Mouse (Mus musculus): Measurements from ENCODE around the gene Akip1. TPM values are rescaled to one million over a fixed set of nuclear protein-coding genes. Genes with fewer than 3 reads are reported as not detected.

The Akip1 gene
- polyA plus RNA-seq, 1 experiment from 2014 or later, result 22.2 TPM

DNA sequence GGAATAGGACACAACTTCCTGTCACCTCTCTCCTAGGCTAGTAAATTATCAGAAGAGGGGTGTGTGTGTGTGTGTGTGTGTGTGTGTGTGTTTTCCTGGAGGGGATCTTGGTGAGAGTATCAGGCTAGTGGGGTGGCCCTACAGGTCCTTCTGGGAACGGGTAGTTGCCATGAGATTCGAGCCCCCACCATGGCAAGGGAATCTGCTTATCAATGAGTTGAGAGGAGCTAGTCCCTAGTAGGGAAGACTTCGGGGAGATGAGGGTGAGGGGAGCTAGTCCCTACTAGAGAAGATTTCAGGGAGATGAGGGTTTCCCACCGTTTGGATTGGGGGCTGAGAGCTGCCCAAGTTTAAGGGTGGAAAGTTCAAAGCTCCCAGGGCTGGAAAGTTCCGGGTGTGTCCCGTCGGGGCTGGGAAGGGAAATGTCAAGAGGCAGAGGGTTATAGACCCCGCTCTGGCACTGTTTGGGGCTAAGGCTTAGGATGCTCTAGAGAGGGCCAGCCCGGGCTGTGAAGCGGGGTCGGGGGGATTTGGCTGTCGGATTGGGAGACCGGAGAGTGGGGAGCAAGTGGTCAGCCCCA, 48.0 kb downstream of the Akip1 start:
- Histone ChIP-seq H3K4me3 (ENCODE audit: low read depth, low read length) (peak overlapping the region; percentile 76), H3K4me2 (replicated peaks; ENCODE audit: low read depth, low read length) (peak overlapping the region; percentile 71), H3K27me3 (ENCODE audit: control insufficient read depth, insufficient read depth, low read length) (no peaks in the 10 kb centered on the region), H3K9ac (ENCODE audit: low read depth, low read length) (peak overlapping the region; percentile 95), H3K36me3 (ENCODE audit: control insufficient read depth, insufficient read depth, low read length) (no peaks in the 10 kb centered on the region), H3K9me3 (ENCODE audit: control insufficient read depth, low read length) (no peaks in the 10 kb centered on the region), H3K27ac (ENCODE audit: low read depth, low read length) (peak overlapping the region; percentile 56), H3K4me1 (replicated peaks; ENCODE audit: control insufficient read depth, insufficient read depth, low read length) (no peaks in the 10 kb centered on the region)
- peak; percentile 4 for ATAC-seq (ENCODE audit: low FRiP score)
- WGBS, result 2% methylated on average over 13 of the region's 13 CpGs
- DNase-seq (ENCODE audit: low spot score), result no peak

- Histone ChIP-seq H3K27ac (ENCODE audit: low read depth, low read length) (peak within 1 kb of the TSS; percentile 56), H3K4me2 (replicated peaks; ENCODE audit: low read depth, low read length) (peak within 1 kb of the TSS; percentile 71), H3K27me3 (ENCODE audit: control insufficient read depth, insufficient read depth, low read length) (no peaks in the 10 kb centered on the region), H3K4me1 (replicated peaks; ENCODE audit: control insufficient read depth, insufficient read depth, low read length) (no peaks in the 10 kb centered on the region), H3K9ac (ENCODE audit: low read depth, low read length) (peak within 1 kb of the TSS; percentile 95), H3K4me3 (ENCODE audit: low read depth, low read length) (peak within 1 kb of the TSS; percentile 76), H3K36me3 (ENCODE audit: control insufficient read depth, insufficient read depth, low read length) (no peaks in the 10 kb centered on the region), H3K9me3 (ENCODE audit: control insufficient read depth, low read length) (no peaks in the 10 kb centered on the region)
- under 1% methylated on average over 61 of the region's 74 CpGs for WGBS
- DNase-seq (ENCODE audit: low spot score), result peak; percentile 87
- ATAC-seq (ENCODE audit: low FRiP score), result peak; percentile 92
Measured at GRCm38 (mm10) chr7:109752008-109752925, 48.8 kb downstream of the Akip1 start, which contains the start of gene Tmem9b. Gene Tmem9b, minus strand, starts transcription at chr7:109752875.

GRCm38 (mm10) chr7:109754034-109754433, 50.5 kb downstream of the Akip1 start:
- Histone ChIP-seq H3K9ac (ENCODE audit: low read depth, low read length) (no peak overlapping the region), H3K27ac (ENCODE audit: low read depth, low read length) (no peak overlapping the region), H3K4me1 (replicated peaks; ENCODE audit: control insufficient read depth, insufficient read depth, low read length) (no peaks in the 10 kb centered on the region), H3K36me3 (ENCODE audit: control insufficient read depth, insufficient read depth, low read length) (no peaks in the 10 kb centered on the region), H3K9me3 (ENCODE audit: control insufficient read depth, low read length) (no peaks in the 10 kb centered on the region), H3K27me3 (ENCODE audit: control insufficient read depth, insufficient read depth, low read length) (no peaks in the 10 kb centered on the region), H3K4me3 (ENCODE audit: low read depth, low read length) (no peak overlapping the region), H3K4me2 (replicated peaks; ENCODE audit: low read depth, low read length) (no peak overlapping the region)
- ATAC-seq (ENCODE audit: low FRiP score) (no peak), DNase-seq (ENCODE audit: low spot score) (no peak)
- WGBS, result 89% methylated on average over 8 of the region's 8 CpGs

GRCm38 (mm10) chr7:109756291-109756690, 52.8 kb downstream of the Akip1 start:
- H3K36me3 ChIP-seq (ENCODE audit: control insufficient read depth, insufficient read depth, low read length), result no peaks in the 10 kb centered on the region
- H3K27me3 ChIP-seq (ENCODE audit: control insufficient read depth, insufficient read depth, low read length), result no peaks in the 10 kb centered on the region
- ATAC-seq (ENCODE audit: low FRiP score), result no peak
- H3K4me2 ChIP-seq (replicated peaks; ENCODE audit: low read depth, low read length), result no peak overlapping the region
- no peaks in the 10 kb centered on the region for H3K4me1 ChIP-seq (replicated peaks; ENCODE audit: control insufficient read depth, insufficient read depth, low read length)
- H3K9me3 ChIP-seq (ENCODE audit: control insufficient read depth, low read length), result no peaks in the 10 kb centered on the region
- no peak overlapping the region for H3K4me3 ChIP-seq (ENCODE audit: low read depth, low read length)
- no peak overlapping the region for H3K9ac ChIP-seq (ENCODE audit: low read depth, low read length)
- H3K27ac ChIP-seq (ENCODE audit: low read depth, low read length), result no peak overlapping the region
- 98% methylated on average over 3 of the region's 3 CpGs for WGBS
- DNase-seq (ENCODE audit: low spot score), result no peak

Other genes with a start within 250 kb of the Akip1 start
- 0.08 and 0.14 TPM in 2 replicates for gene Trim66, start 195.6 kb upstream of the Akip1 start, polyA plus RNA-seq (2014; fragmentation: Nextera tagmentation; extraction: Ambion mirVana)
- 110 and 124 TPM in 2 replicates for gene Rpl27a, start 184.5 kb upstream of the Akip1 start, polyA plus RNA-seq (2014; fragmentation: Nextera tagmentation; extraction: Ambion mirVana)
- 32.5 and 39.7 TPM in 2 replicates for gene St5, start 85 bp upstream of the Akip1 start, polyA plus RNA-seq (2014; fragmentation: Nextera tagmentation; extraction: Ambion mirVana)
- gene BC051019, start 20.2 kb downstream of the Akip1 start, polyA plus RNA-seq (2014; fragmentation: Nextera tagmentation; extraction: Ambion mirVana), result 0.37 and 0.47 TPM in 2 replicates
- not detected in 2 replicates for gene Ascl3, start 28.0 kb downstream of the Akip1 start, polyA plus RNA-seq (2014; fragmentation: Nextera tagmentation; extraction: Ambion mirVana)
- gene Tmem9b, start 49.2 kb downstream of the Akip1 start, polyA plus RNA-seq (2014; fragmentation: Nextera tagmentation; extraction: Ambion mirVana), result 63.2 and 71.2 TPM in 2 replicates
- 0.85 and 0.88 TPM in 2 replicates for gene Nrip3, start 78.3 kb downstream of the Akip1 start, polyA plus RNA-seq (2014; fragmentation: Nextera tagmentation; extraction: Ambion mirVana)
- 3.2 and 4.3 TPM in 2 replicates for gene Scube2, start 162.0 kb downstream of the Akip1 start, polyA plus RNA-seq (2014; fragmentation: Nextera tagmentation; extraction: Ambion mirVana)